Mouse (Mus musculus): Measurements from ENCODE around the gene Amz1. TPM values are rescaled to one million over a fixed set of nuclear protein-coding genes. Genes with fewer than 3 reads are reported as not detected.

The Amz1 gene
- total and polyA plus RNA-seq, 3 experiments, result 7.5 to 12.4 (median 8.3) TPM

GRCm38 (mm10) chr5:140748425-140748824 lies 24.5 kb downstream of the Amz1 start:
- Histone ChIP-seq H3K79me2 (replicated peaks; ENCODE audit: control insufficient read depth, extremely low read depth, insufficient read depth, poor library complexity, severe bottlenecking) (no peaks in the 10 kb centered on the region), H3K27ac (ENCODE audit: insufficient read depth, low read depth) (no peak overlapping the region; the same call in 1 of the 2 replicates), H3K9ac (ENCODE audit: insufficient read depth, low read depth) (no peak overlapping the region), H3K4me2 (ENCODE audit: insufficient read depth, low read depth, poor library complexity, severe bottlenecking) (no peak overlapping the region), H3K9me3 (replicated peaks; ENCODE audit: low read length) (peaks cover 14% of the 10 kb centered on the region), H3K27me3 (replicated peaks) (no peaks in the 10 kb centered on the region), H3K36me3 (replicated peaks in 1 of 2; ENCODE audit: control insufficient read depth in 1 of 2, insufficient read depth in 1 of 2, low read length in 1 of 2) (peaks cover 29 to 75% of the 10 kb centered on the region in 2 experiments), H3K4me3 (replicated peaks in 1 of 3; ENCODE audit: low read depth in 2 of 3, low read length in 2 of 3, poor library complexity in 1 of 3) (peak overlapping the region in 1 of 3 experiments; percentile 51), H3K4me1 (ENCODE audit: control insufficient read depth in 1 of 2, insufficient read depth in 2 of 2) (peaks cover 16 to 40% of the 10 kb centered on the region in 2 experiments)
- no peak for DNase-seq (ENCODE audit: extremely low read depth)
- TF ChIP-seq SIN3A (IDR thresholded peaks at IDR 0.05; ENCODE audit: low read length) (no peak), JUND (conservative IDR thresholded peaks at IDR 0.05; ENCODE audit: low read depth, low read length) (no peak), E2F4 (IDR thresholded peaks at IDR 0.05; ENCODE audit: insufficient replicate concordance, low read depth, low read length) (no peak), NRF1 (IDR thresholded peaks at IDR 0.05; ENCODE audit: low read depth, low read length) (no peak), ELF1 (IDR thresholded peaks at IDR 0.05; ENCODE audit: low read depth, low read length) (0 out of 2 replicates have a peak, but pooled peaks have one; percentile 9), CTCF (conservative IDR thresholded peaks at IDR 0.05 in 1 of 2, IDR thresholded peaks at IDR 0.05 in 1 of 2; ENCODE audit: low read depth in 2 of 2, low read length in 2 of 2) (no peak), EP300 (IDR thresholded peaks at IDR 0.05; ENCODE audit: low read length) (no peak)
- dilution Hi-C loops (cut with MboI; ENCODE audit: extremely low pct_ligation_motif_present, extremely low pct_unique_long_range_greater_than_20kb, low sequenced_read_pairs) (no loop called here), in situ Hi-C loops (cut with MboI; ENCODE audit: low pct_ligation_motif_present, low pct_unique_long_range_greater_than_20kb, low sequenced_read_pairs) (loop anchor here (10.0 kb wide), 1 partner anchor 204 kb away; no protein-coding TSS in a partner anchor)

GRCm38 (mm10) chr5:140749062-140749875 lies 25.3 kb downstream of the Amz1 start:
- no peaks in the 10 kb centered on the region for H3K79me2 ChIP-seq (replicated peaks; ENCODE audit: control insufficient read depth, extremely low read depth, insufficient read depth, poor library complexity, severe bottlenecking)
- H3K36me3 ChIP-seq (replicated peaks in 1 of 2; ENCODE audit: control insufficient read depth in 1 of 2, insufficient read depth in 1 of 2, low read length in 1 of 2), result peaks cover 29 to 74% of the 10 kb centered on the region in 2 experiments
- peak overlapping the region; percentile 51 to 64 (median 57) for H3K4me3 ChIP-seq (replicated peaks in 1 of 3; ENCODE audit: low read depth in 2 of 3, low read length in 2 of 3, poor library complexity in 1 of 3)
- H3K4me1 ChIP-seq (ENCODE audit: control insufficient read depth in 1 of 2, insufficient read depth in 2 of 2), result peaks cover 16 to 33% of the 10 kb centered on the region in 2 experiments
- peak overlapping the region; percentile 84 for H3K9ac ChIP-seq (ENCODE audit: insufficient read depth, low read depth)
- H3K9me3 ChIP-seq (replicated peaks; ENCODE audit: low read length), result peaks cover 14% of the 10 kb centered on the region
- peak; percentile 91 for DNase-seq (ENCODE audit: extremely low read depth)
- H3K27ac ChIP-seq (ENCODE audit: insufficient read depth, low read depth), result peak overlapping the region; percentile 95
- dilution Hi-C loops (cut with MboI; ENCODE audit: extremely low pct_ligation_motif_present, extremely low pct_unique_long_range_greater_than_20kb, low sequenced_read_pairs), result no loop called here
- no peaks in the 10 kb centered on the region for H3K27me3 ChIP-seq (replicated peaks)
- peak overlapping the region; percentile 84 for H3K4me2 ChIP-seq (ENCODE audit: insufficient read depth, low read depth, poor library complexity, severe bottlenecking)
- in situ Hi-C loops (cut with MboI; ENCODE audit: low pct_ligation_motif_present, low pct_unique_long_range_greater_than_20kb, low sequenced_read_pairs), result loop anchor here (10.0 kb wide), 1 partner anchor 204 kb away; no protein-coding TSS in a partner anchor
- TF ChIP-seq USF2 (conservative IDR thresholded peaks at IDR 0.05; ENCODE audit: low read depth, low read length), result no peak
- TF ChIP-seq POLR2A (IDR thresholded peaks at IDR 0.05; ENCODE audit: low read depth, low read length), result peak; percentile 42; the same call in 1 of the 2 replicates
- TF ChIP-seq NRF1 (IDR thresholded peaks at IDR 0.05; ENCODE audit: low read depth, low read length), result no peak
- TF ChIP-seq SMC3 (IDR thresholded peaks at IDR 0.05; ENCODE audit: low read depth, low read length), result peak; percentile 70
- 0 out of 2 replicates have a peak, but pooled peaks have one; percentile 47 for TF ChIP-seq RCOR1 (conservative IDR thresholded peaks at IDR 0.05; ENCODE audit: low read depth, low read length)
- peak; percentile 64 for TF ChIP-seq EP300 (IDR thresholded peaks at IDR 0.05; ENCODE audit: low read length)
- TF ChIP-seq ZKSCAN1 (IDR thresholded peaks at IDR 0.05; ENCODE audit: borderline replicate concordance, low read depth, low read length), result no peak
- TF ChIP-seq JUND (conservative IDR thresholded peaks at IDR 0.05; ENCODE audit: low read depth, low read length), result peak; percentile 43; the same call in 1 of the 2 replicates
- peak; percentile 72; the same call in 1 of the 2 replicates for TF ChIP-seq MAX (IDR thresholded peaks at IDR 0.05; ENCODE audit: low read length)
- TF ChIP-seq IRF4 (IDR thresholded peaks at IDR 0.05; ENCODE audit: low read depth, low read length), result peak; percentile 69
- TF ChIP-seq MXI1 (IDR thresholded peaks at IDR 0.05; ENCODE audit: low read depth, low read length), result no peak
- TF ChIP-seq ZMIZ1 (IDR thresholded peaks at IDR 0.05; ENCODE audit: low read depth, low read length), result 0 out of 2 replicates have a peak, but pooled peaks have one; percentile 38
- no peak for TF ChIP-seq ZNF384 (IDR thresholded peaks at IDR 0.05; ENCODE audit: low read depth, low read length)
- TF ChIP-seq MAFK (IDR thresholded peaks at IDR 0.05; ENCODE audit: insufficient replicate concordance, low read length), result no peak
- peak; percentile 47 for TF ChIP-seq BHLHE40 (IDR thresholded peaks at IDR 0.05; ENCODE audit: low read depth, low read length)
- TF ChIP-seq JUN (IDR thresholded peaks at IDR 0.05; ENCODE audit: insufficient read depth, low read depth, low read length), result 0 out of 2 replicates have a peak, but pooled peaks have one; percentile 1
- TF ChIP-seq ZC3H11A (IDR thresholded peaks at IDR 0.05; ENCODE audit: low read depth, low read length), result no peak
- peak; percentile 84 to 91 for TF ChIP-seq CTCF (conservative IDR thresholded peaks at IDR 0.05 in 1 of 2, IDR thresholded peaks at IDR 0.05 in 1 of 2; ENCODE audit: low read depth in 2 of 2, low read length in 2 of 2)
- no peak for TF ChIP-seq KAT2A (IDR thresholded peaks at IDR 0.05; ENCODE audit: insufficient replicate concordance, low read length)
- 0 out of 2 replicates have a peak, but pooled peaks have one; percentile 51 for TF ChIP-seq MAZ (IDR thresholded peaks at IDR 0.05; ENCODE audit: low read depth, low read length)
- TF ChIP-seq TCF12 (IDR thresholded peaks at IDR 0.05; ENCODE audit: low read depth, low read length), result peak; percentile 68; the same call in 1 of the 2 replicates
- no peak for TF ChIP-seq CHD2 (IDR thresholded peaks at IDR 0.05; ENCODE audit: low read length)
- TF ChIP-seq RAD21 (IDR thresholded peaks at IDR 0.05; ENCODE audit: low read depth, low read length), result peak; percentile 63
- TF ChIP-seq SIN3A (IDR thresholded peaks at IDR 0.05; ENCODE audit: low read length), result peak; percentile 63; the same call in 1 of the 2 replicates
- peak; percentile 12; the same call in 1 of the 2 replicates for TF ChIP-seq NELFE (IDR thresholded peaks at IDR 0.05; ENCODE audit: low read depth, low read length)
- peak; percentile 66 for TF ChIP-seq HCFC1 (IDR thresholded peaks at IDR 0.05; ENCODE audit: low read depth, low read length)
